Mouse (Mus musculus) CH12.LX (cell line): ENCODE measurements around the gene Tbc1d19. TPM values are rescaled to one million over a fixed set of nuclear protein-coding genes. Genes with fewer than 3 reads are reported as not detected.

Experiments used
- DNase-seq: peaks from one replicate; pipeline ENCODE4 v3.0.0-alpha.2; 2013; ENCODE audit errors: extremely low read depth
- H3K27ac ChIP-seq: 2 replicates; pipeline ENCODE4 v1.5.1; 2012; ENCODE audit warnings: low read depth, mild to moderate bottlenecking, control low read depth, moderate library complexity; ENCODE audit not compliant: insufficient read depth
- H3K27me3 ChIP-seq: replicated peaks from 2 replicates; pipeline ENCODE3; 2012; ENCODE audit warnings: inconsistent platforms
- H3K36me3 ChIP-seq, 2 experiments: replicated peaks in 1 of 2; 2 replicates each; pipeline versions ENCODE3 to v1.6.1; 2012; ENCODE audit warnings: inconsistent platforms in 1 of 2, low read length in 1 of 2, mild to moderate bottlenecking in 1 of 2, mixed read lengths in 1 of 2, moderate library complexity in 1 of 2; ENCODE audit not compliant: control insufficient read depth in 1 of 2, insufficient read depth in 1 of 2
- H3K4me1 ChIP-seq, 2 experiments: 2 replicates each; pipeline ENCODE4 v1.6.1; 2012; ENCODE audit warnings: inconsistent platforms in 1 of 2, moderate library complexity in 1 of 2; ENCODE audit not compliant: insufficient read depth in 2 of 2, control insufficient read depth in 1 of 2
- H3K4me2 ChIP-seq: 2 replicates; pipeline ENCODE4 v1.6.1; 2012; ENCODE audit warnings: low read depth, mild to moderate bottlenecking, control low read depth; ENCODE audit not compliant: poor library complexity, insufficient read depth, severe bottlenecking
- H3K4me3 ChIP-seq, 3 experiments: fragments of 150-350 bp in 1 of 3; sonication (generic) in 1 of 3; replicated peaks in 1 of 3; 2 replicates each; pipeline versions ENCODE3 to v1.5.1; 2011 to 2012; ENCODE audit warnings: low read depth in 2 of 3, low read length in 2 of 3, mild to moderate bottlenecking in 2 of 3, moderate library complexity in 2 of 3, control low read depth in 1 of 3, improper control_type of control experiment in 1 of 3, inconsistent platforms in 1 of 3, mixed read lengths in 1 of 3; ENCODE audit not compliant: poor library complexity in 1 of 3
- H3K79me2 ChIP-seq: replicated peaks from 2 replicates; pipeline ENCODE4 v1.6.1; 2012; ENCODE audit warnings: mild to moderate bottlenecking, moderate library complexity; ENCODE audit not compliant: control insufficient read depth, poor library complexity, insufficient read depth, severe bottlenecking; ENCODE audit errors: extremely low read depth
- H3K9ac ChIP-seq: 2 replicates; pipeline ENCODE4 v1.6.1; 2012; ENCODE audit warnings: low read depth, mild to moderate bottlenecking, control low read depth, moderate library complexity; ENCODE audit not compliant: insufficient read depth
- H3K9me3 ChIP-seq: replicated peaks from 2 replicates; pipeline ENCODE3; 2012; ENCODE audit warnings: low read length, inconsistent platforms, mixed read lengths
- BHLHE40 ChIP-seq: IDR thresholded peaks from 2 replicates; pipeline ENCODE4 v1.6.1; 2011; ENCODE audit warnings: mild to moderate bottlenecking, low read depth, low read length, improper control_type of control experiment
- CHD1 ChIP-seq: IDR thresholded peaks from 2 replicates; pipeline ENCODE4 v1.6.1; 2012; ENCODE audit warnings: low read depth, low read length, improper control_type of control experiment, inconsistent platforms
- CHD2 ChIP-seq: IDR thresholded peaks from 2 replicates; pipeline ENCODE4 v1.6.1; 2011; ENCODE audit warnings: low read length, improper control_type of control experiment
- CTCF ChIP-seq, 2 experiments: IDR thresholded peaks in 1 of 2; conservative IDR thresholded peaks in 1 of 2; 2 replicates each; pipeline ENCODE4 v1.5.1; 2011 to 2012; ENCODE audit warnings: low read depth in 2 of 2, low read length in 2 of 2, improper control_type of control experiment in 1 of 2, inconsistent platforms in 1 of 2, mild to moderate bottlenecking in 1 of 2, moderate library complexity in 1 of 2
- EP300 ChIP-seq: IDR thresholded peaks from 2 replicates; pipeline ENCODE4 v1.6.1; 2011; ENCODE audit warnings: low read length, improper control_type of control experiment
- HCFC1 ChIP-seq: IDR thresholded peaks from 2 replicates; pipeline ENCODE4 v1.6.1; 2012; ENCODE audit warnings: low read depth, mild to moderate bottlenecking, inconsistent platforms, low read length, improper control_type of control experiment
- JUN ChIP-seq: IDR thresholded peaks from 2 replicates; pipeline ENCODE4 v1.6.1; 2011; ENCODE audit warnings: low read depth, mild to moderate bottlenecking, low read length, improper control_type of control experiment, moderate library complexity; ENCODE audit not compliant: insufficient read depth
- JUND ChIP-seq: conservative IDR thresholded peaks from 2 replicates; pipeline ENCODE4 v1.6.1; 2011; ENCODE audit warnings: low read depth, low read length, improper control_type of control experiment
- KAT2A ChIP-seq: IDR thresholded peaks from 2 replicates; pipeline ENCODE4 v1.6.1; 2012; ENCODE audit warnings: low read length, improper control_type of control experiment, inconsistent platforms; ENCODE audit not compliant: insufficient replicate concordance
- MAFK ChIP-seq: IDR thresholded peaks from 2 replicates; pipeline ENCODE4 v1.6.1; 2011; ENCODE audit warnings: low read length, improper control_type of control experiment; ENCODE audit not compliant: insufficient replicate concordance
- MAX ChIP-seq: IDR thresholded peaks from 2 replicates; pipeline ENCODE4 v1.6.1; 2011; ENCODE audit warnings: low read length, improper control_type of control experiment
- MAZ ChIP-seq: IDR thresholded peaks from 2 replicates; pipeline ENCODE4 v1.6.1; 2012; ENCODE audit warnings: low read depth, mild to moderate bottlenecking, inconsistent platforms, low read length, improper control_type of control experiment, moderate library complexity
- MEF2A ChIP-seq: IDR thresholded peaks from 2 replicates; pipeline ENCODE4 v1.6.1; 2014; ENCODE audit warnings: low read depth, mild to moderate bottlenecking, inconsistent platforms, low read length, improper control_type of control experiment, borderline replicate concordance
- MXI1 ChIP-seq: IDR thresholded peaks from 2 replicates; pipeline ENCODE4 v1.6.1; 2011; ENCODE audit warnings: mild to moderate bottlenecking, low read depth, low read length, improper control_type of control experiment
- NRF1 ChIP-seq: IDR thresholded peaks from 2 replicates; pipeline ENCODE4 v1.6.1; 2014; ENCODE audit warnings: low read depth, mild to moderate bottlenecking, inconsistent platforms, low read length, improper control_type of control experiment, moderate library complexity
- PAX5 ChIP-seq: IDR thresholded peaks from 2 replicates; pipeline ENCODE4 v1.6.1; 2012; ENCODE audit warnings: low read length, inconsistent platforms, mixed read lengths
- POLR2A ChIP-seq: IDR thresholded peaks from 2 replicates; pipeline ENCODE4 v1.6.1; 2011; ENCODE audit warnings: low read depth, mild to moderate bottlenecking, improper control_type of control experiment, low read length
- RAD21 ChIP-seq: IDR thresholded peaks from 2 replicates; pipeline ENCODE4 v1.6.1; 2011; ENCODE audit warnings: low read depth, mild to moderate bottlenecking, low read length, improper control_type of control experiment, moderate library complexity
- RCOR1 ChIP-seq: conservative IDR thresholded peaks from 2 replicates; pipeline ENCODE4 v1.6.1; 2012; ENCODE audit warnings: low read depth, mild to moderate bottlenecking, inconsistent platforms, low read length, improper control_type of control experiment
- SIN3A ChIP-seq: IDR thresholded peaks from 2 replicates; pipeline ENCODE4 v1.6.1; 2012; ENCODE audit warnings: low read length, improper control_type of control experiment, inconsistent platforms
- TCF12 ChIP-seq: IDR thresholded peaks from 2 replicates; pipeline ENCODE4 v1.6.1; 2014; ENCODE audit warnings: low read depth, mild to moderate bottlenecking, inconsistent platforms, low read length, improper control_type of control experiment
- UBTF ChIP-seq: IDR thresholded peaks from 2 replicates; pipeline ENCODE4 v1.6.1; 2012; ENCODE audit warnings: low read depth, mild to moderate bottlenecking, inconsistent platforms, low read length, improper control_type of control experiment, moderate library complexity
- USF1 ChIP-seq: IDR thresholded peaks from 2 replicates; pipeline ENCODE4 v1.6.1; 2014; ENCODE audit warnings: low read depth, mild to moderate bottlenecking, inconsistent platforms, low read length, improper control_type of control experiment
- USF2 ChIP-seq: conservative IDR thresholded peaks from 2 replicates; pipeline ENCODE4 v1.6.1; 2011; ENCODE audit warnings: low read depth, low read length, improper control_type of control experiment
- dilution Hi-C: fragments of 300-500 bp; cut with MboI; formaldehyde crosslinking; loops from 2 replicates; pipeline ENCODE4 v1.14.3; 2020; ENCODE audit warnings: low sequenced_read_pairs; ENCODE audit not compliant: extremely low pct_unique_long_range_greater_than_20kb, extremely low pct_ligation_motif_present
- in situ Hi-C: fragments of 300-500 bp; cut with MboI; formaldehyde crosslinking; loops from 3 replicates; pipeline ENCODE4 v1.14.3; 2019; ENCODE audit warnings: low sequenced_read_pairs, low pct_ligation_motif_present, low pct_unique_long_range_greater_than_20kb, mixed read lengths
- polyA plus RNA-seq: library from polyadenylated mRNA; unstranded; fragments of >175 nt; gene quantifications from 2 replicates; pipeline ENCODE4 v1.2.1, GENCODE M21; 2012; ENCODE audit warnings: low read depth; ENCODE audit not compliant: insufficient read length
- total RNA-seq, 2 experiments: library from RNA; depleted of rRNA; stranded (reverse); fragments of 300-350 nt in 1 of 2; fragments of >200 nt in 1 of 2; gene quantifications; 2 replicates each; pipeline ENCODE4 v1.2.3; 2012 to 2014

The Tbc1d19 gene
- total and polyA plus RNA-seq, 3 experiments = 7.6 to 15.2 (median 14.8) TPM

GRCm38 (mm10) chr5:53934040-53934439 is 124.6 kb downstream of the Tbc1d19 start:
- H3K9me3 ChIP-seq = no peaks in the 10 kb centered on the region
- DNase-seq = no peak
- in situ Hi-C loops = no loop called here

GRCm38 (mm10) chr5:53934826-53935225 is 125.4 kb downstream of the Tbc1d19 start:
- TF ChIP-seq UBTF = no peak
- TF ChIP-seq MAX = no peak
- TF ChIP-seq CHD2 = no peak
- no peak for TF ChIP-seq JUND
- no peak for TF ChIP-seq EP300
- no peak for TF ChIP-seq CTCF (conservative IDR thresholded peaks at IDR 0.05 in 1 of 2, IDR thresholded peaks at IDR 0.05 in 1 of 2; ENCODE audit: low read depth in 2 of 2, low read length in 2 of 2)
- TF ChIP-seq NRF1 = no peak
- TF ChIP-seq MEF2A = no peak
- TF ChIP-seq MAFK = no peak
- no peak for TF ChIP-seq TCF12
- no peak for TF ChIP-seq USF2
- no peak for TF ChIP-seq POLR2A
- TF ChIP-seq HCFC1 = no peak
- no peak for TF ChIP-seq RCOR1
- TF ChIP-seq PAX5 = no peak
- TF ChIP-seq KAT2A = no peak
- no peak for TF ChIP-seq JUN
- no peak for TF ChIP-seq CHD1
- no peak for TF ChIP-seq MAZ
- TF ChIP-seq, all 38 proteins: peak for 0
- in situ Hi-C loops (no loop called here), dilution Hi-C loops (no loop called here)
- no peaks in the 10 kb centered on the region for H3K27me3 ChIP-seq
- H3K4me1 ChIP-seq = peaks cover 0 to 2% of the 10 kb centered on the region in 2 experiments; a peak in 2 of 4 replicates
- DNase-seq = no peak
- no peak overlapping the region for H3K4me2 ChIP-seq
- no peaks in the 10 kb centered on the region for H3K79me2 ChIP-seq
- H3K27ac ChIP-seq = no peak overlapping the region
- no peaks in the 10 kb centered on the region for H3K9me3 ChIP-seq
- no peak overlapping the region for H3K9ac ChIP-seq
- H3K4me3 ChIP-seq = no peak overlapping the region
- no peaks in the 10 kb centered on the region for H3K36me3 ChIP-seq

More at GRCm38 (mm10) chr5:53934040-53934439, 124.6 kb downstream of the Tbc1d19 start:
- no peak overlapping the region for H3K27ac ChIP-seq
- H3K4me3 ChIP-seq = no peak overlapping the region
- H3K4me1 ChIP-seq = peaks cover 0 to 5% of the 10 kb centered on the region in 2 experiments; a peak in 2 of 4 replicates
- TF ChIP-seq SIN3A (no peak), MEF2A (no peak), USF1 (no peak), JUND (no peak), RAD21 (no peak), TCF12 (no peak), EP300 (no peak), MAZ (no peak), BHLHE40 (no peak), MXI1 (no peak), UBTF (no peak), CHD2 (no peak)
- no peak overlapping the region for H3K9ac ChIP-seq
- no peaks in the 10 kb centered on the region for H3K79me2 ChIP-seq
- H3K4me2 ChIP-seq = no peak overlapping the region
- no peaks in the 10 kb centered on the region for H3K36me3 ChIP-seq
- H3K27me3 ChIP-seq = no peaks in the 10 kb centered on the region
- dilution Hi-C loops = no loop called here
